ENCODE assay signal across 8 mouse cellular contexts in the genomic region with DNA sequence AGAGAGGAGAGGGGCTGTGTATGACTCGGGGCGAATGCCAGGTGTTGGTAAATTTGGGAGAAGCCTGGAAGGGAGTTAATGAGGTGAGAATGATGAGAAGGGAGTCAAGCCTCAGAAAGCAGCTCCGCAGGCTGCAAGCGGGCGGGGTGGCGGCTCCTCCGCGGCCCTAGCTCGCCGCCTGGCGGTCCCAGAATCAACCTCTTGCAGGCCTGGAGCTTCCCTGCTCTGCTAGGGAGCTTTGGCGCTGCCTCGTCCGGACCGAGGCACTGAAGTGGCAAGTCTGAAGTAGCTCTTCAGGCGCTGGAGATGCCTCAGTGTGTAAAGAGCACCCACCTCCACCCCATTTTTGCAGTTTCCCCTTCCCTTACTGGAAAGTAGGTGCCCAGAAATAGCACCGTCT. TPM values are rescaled to one million over a fixed set of nuclear protein-coding genes. Genes with fewer than 3 reads are reported as not detected.
DNase-seq lines count a peak whose midpoint lies in the region; ATAC-seq lines count a peak whose summit lies in the region.

No protein-coding gene starts in this region.

- intact Hi-C loops in left cerebral cortex, postnatal 10 days (cut with DNase I) = loop anchor here (2.0 to 5.0 kb wide), 2 partner anchors 95 to 239 kb away; no protein-coding TSS in a partner anchor

- peak; percentile 69 for ATAC-seq in common myeloid progenitor, adult 5-6 weeks (replicated peaks; ENCODE audit: low read depth, poor library complexity, severe bottlenecking)
- peak; percentile 71 for ATAC-seq in megakaryocyte progenitor cell, adult 5-6 weeks (replicated peaks; ENCODE audit: poor library complexity)
- ATAC-seq in erythroblast, adult 5-6 weeks (replicated peaks; ENCODE audit: low FRiP score, poor library complexity, severe bottlenecking) = no peak

- peak; percentile 72 to 80 for DNase-seq in adrenal gland, adult 18-20 months (ENCODE audit: low spot score in 2 of 2)
- DNase-seq in gastrocnemius, postnatal 10 days = peak; percentile 85
- peak; percentile 72 for DNase-seq in induced T-regulatory cell, adult 2 months (ENCODE audit: low read depth)
- DNase-seq in left cerebral cortex, postnatal 10 days (ENCODE audit: extremely low spot score in 1 of 2, low spot score in 2 of 2) = peak; percentile 56 to 89
- DNase-seq in right cerebral cortex, postnatal 36 days (ENCODE audit: low spot score in 2 of 2) = peak; percentile 52 to 55

RNA-seq across cellular contexts. Expression of gene Wnt11, which starts 3.0 kb away (rescaled TPM):
- total RNA-seq in adrenal gland, adult 18-20 months (2021) = 1 to 10 TPM in 1 of 2 experiments, under 1 TPM in 1; 0.86 to 3.8 TPM
- total RNA-seq in common myeloid progenitor, adult 5-6 weeks (2017) = not detected in 2 replicates
- total RNA-seq in gastrocnemius, postnatal 10 days (2021) = 10 to 100 TPM; 10.5 to 12.8 TPM
- under 1 TPM; 0.69 to 0.99 TPM for total RNA-seq in left cerebral cortex, postnatal 10 days (2021)
- total RNA-seq in megakaryocyte progenitor cell, adult 5-6 weeks (2015) = not detected in 2 replicates
- total RNA-seq in megakaryocyte progenitor cell, adult 5-6 weeks (2017) = not detected in 2 replicates
- not detected in 2 replicates for total RNA-seq in erythroblast, adult 5-6 weeks (2015; ENCODE audit: low replicate concordance)
- total RNA-seq in erythroblast, adult 5-6 weeks (2017; ENCODE audit: low replicate concordance) = not detected in 2 replicates
